Mouse (Mus musculus): ENCODE measurements around the gene Ssh2. TPM values are rescaled to one million over a fixed set of nuclear protein-coding genes. Genes with fewer than 3 reads are reported as not detected.

The Ssh2 gene
- polyA plus RNA-seq, 1 experiment = 6.1 TPM

- no peaks in the 10 kb centered on the region for H3K27me3 ChIP-seq (ENCODE audit: control insufficient read depth, insufficient read depth, low read length, poor library complexity, severe bottlenecking)
- no peak overlapping the region for H3K4me3 ChIP-seq (ENCODE audit: low read depth, low read length)
- no peak overlapping the region for H3K27ac ChIP-seq (ENCODE audit: insufficient read depth, low read length)
- H3K9me3 ChIP-seq (replicated peaks; ENCODE audit: control insufficient read depth, insufficient read depth, low read length, poor library complexity, severe bottlenecking) = no peaks in the 10 kb centered on the region
- TF ChIP-seq POLR2A (IDR thresholded peaks at IDR 0.05; ENCODE audit: insufficient read depth, low read length) = no peak
- TF ChIP-seq EP300 (IDR thresholded peaks at IDR 0.05; ENCODE audit: insufficient read depth, low read depth, low read length) = no peak
- TF ChIP-seq CTCF (IDR thresholded peaks at IDR 0.05; ENCODE audit: low read depth, low read length) = no peak
- no peaks in the 10 kb centered on the region for H3K4me1 ChIP-seq (ENCODE audit: control insufficient read depth, insufficient read depth, low read length)
- H3K9ac ChIP-seq (ENCODE audit: low read depth, poor library complexity, severe bottlenecking) = no peak overlapping the region
- no peaks in the 10 kb centered on the region for H3K36me3 ChIP-seq (ENCODE audit: control insufficient read depth, insufficient read depth, low read length, poor library complexity, severe bottlenecking)
Measured at GRCm38 (mm10) chr11:77194762-77195161, 21.3 kb upstream of the Ssh2 start.

GRCm38 (mm10) chr11:77195360-77196109 is 20.6 kb upstream of the Ssh2 start:
- no peaks in the 10 kb centered on the region for H3K36me3 ChIP-seq (ENCODE audit: control insufficient read depth, insufficient read depth, low read length, poor library complexity, severe bottlenecking)
- H3K4me3 ChIP-seq (ENCODE audit: low read depth, low read length) = no peak overlapping the region
- TF ChIP-seq CTCF (IDR thresholded peaks at IDR 0.05; ENCODE audit: low read depth, low read length) (no peak), EP300 (IDR thresholded peaks at IDR 0.05; ENCODE audit: insufficient read depth, low read depth, low read length) (no peak), POLR2A (IDR thresholded peaks at IDR 0.05; ENCODE audit: insufficient read depth, low read length) (no peak)
- no peaks in the 10 kb centered on the region for H3K4me1 ChIP-seq (ENCODE audit: control insufficient read depth, insufficient read depth, low read length)
- H3K9ac ChIP-seq (ENCODE audit: low read depth, poor library complexity, severe bottlenecking) = no peak overlapping the region
- H3K27ac ChIP-seq (ENCODE audit: insufficient read depth, low read length) = no peak overlapping the region
- no peaks in the 10 kb centered on the region for H3K27me3 ChIP-seq (ENCODE audit: control insufficient read depth, insufficient read depth, low read length, poor library complexity, severe bottlenecking)
- no peaks in the 10 kb centered on the region for H3K9me3 ChIP-seq (replicated peaks; ENCODE audit: control insufficient read depth, insufficient read depth, low read length, poor library complexity, severe bottlenecking)

- Histone ChIP-seq H3K4me3 (ENCODE audit: low read depth, low read length) (no peak overlapping the region), H3K27me3 (ENCODE audit: control insufficient read depth, insufficient read depth, low read length, poor library complexity, severe bottlenecking) (no peaks in the 10 kb centered on the region), H3K27ac (ENCODE audit: insufficient read depth, low read length) (no peak overlapping the region), H3K36me3 (ENCODE audit: control insufficient read depth, insufficient read depth, low read length, poor library complexity, severe bottlenecking) (no peaks in the 10 kb centered on the region), H3K9me3 (replicated peaks; ENCODE audit: control insufficient read depth, insufficient read depth, low read length, poor library complexity, severe bottlenecking) (no peaks in the 10 kb centered on the region), H3K4me1 (ENCODE audit: control insufficient read depth, insufficient read depth, low read length) (no peaks in the 10 kb centered on the region), H3K9ac (ENCODE audit: low read depth, poor library complexity, severe bottlenecking) (no peak overlapping the region)
- no peak for TF ChIP-seq EP300 (IDR thresholded peaks at IDR 0.05; ENCODE audit: insufficient read depth, low read depth, low read length)
- no peak for TF ChIP-seq CTCF (IDR thresholded peaks at IDR 0.05; ENCODE audit: low read depth, low read length)
- no peak for TF ChIP-seq POLR2A (IDR thresholded peaks at IDR 0.05; ENCODE audit: insufficient read depth, low read length)
Measured at GRCm38 (mm10) chr11:77196181-77197143, 19.6 kb upstream of the Ssh2 start.

- no peak for TF ChIP-seq EP300 (IDR thresholded peaks at IDR 0.05; ENCODE audit: insufficient read depth, low read depth, low read length)
- no peak for TF ChIP-seq POLR2A (IDR thresholded peaks at IDR 0.05; ENCODE audit: insufficient read depth, low read length)
- no peak for TF ChIP-seq CTCF (IDR thresholded peaks at IDR 0.05; ENCODE audit: low read depth, low read length)
- Histone ChIP-seq H3K4me1 (ENCODE audit: control insufficient read depth, insufficient read depth, low read length) (no peaks in the 10 kb centered on the region), H3K36me3 (ENCODE audit: control insufficient read depth, insufficient read depth, low read length, poor library complexity, severe bottlenecking) (no peaks in the 10 kb centered on the region), H3K9ac (ENCODE audit: low read depth, poor library complexity, severe bottlenecking) (no peak overlapping the region), H3K4me3 (ENCODE audit: low read depth, low read length) (no peak overlapping the region), H3K27me3 (ENCODE audit: control insufficient read depth, insufficient read depth, low read length, poor library complexity, severe bottlenecking) (no peaks in the 10 kb centered on the region), H3K9me3 (replicated peaks; ENCODE audit: control insufficient read depth, insufficient read depth, low read length, poor library complexity, severe bottlenecking) (no peaks in the 10 kb centered on the region), H3K27ac (ENCODE audit: insufficient read depth, low read length) (no peak overlapping the region)
Measured at GRCm38 (mm10) chr11:77199636-77200035, 16.5 kb upstream of the Ssh2 start.

GRCm38 (mm10) chr11:77200703-77201102 is 15.4 kb upstream of the Ssh2 start:
- no peak for TF ChIP-seq CTCF (IDR thresholded peaks at IDR 0.05; ENCODE audit: low read depth, low read length)
- TF ChIP-seq POLR2A (IDR thresholded peaks at IDR 0.05; ENCODE audit: insufficient read depth, low read length) = no peak
- no peak for TF ChIP-seq EP300 (IDR thresholded peaks at IDR 0.05; ENCODE audit: insufficient read depth, low read depth, low read length)
- Histone ChIP-seq H3K9me3 (replicated peaks; ENCODE audit: control insufficient read depth, insufficient read depth, low read length, poor library complexity, severe bottlenecking) (no peaks in the 10 kb centered on the region), H3K36me3 (ENCODE audit: control insufficient read depth, insufficient read depth, low read length, poor library complexity, severe bottlenecking) (no peaks in the 10 kb centered on the region), H3K4me3 (ENCODE audit: low read depth, low read length) (no peak overlapping the region), H3K27ac (ENCODE audit: insufficient read depth, low read length) (no peak overlapping the region), H3K4me1 (ENCODE audit: control insufficient read depth, insufficient read depth, low read length) (no peaks in the 10 kb centered on the region), H3K9ac (ENCODE audit: low read depth, poor library complexity, severe bottlenecking) (no peak overlapping the region), H3K27me3 (ENCODE audit: control insufficient read depth, insufficient read depth, low read length, poor library complexity, severe bottlenecking) (no peaks in the 10 kb centered on the region)
